Mouse (Mus musculus): ENCODE results near the gene Trafd1.
A peak's percentile ranks its signal among the peaks of the same experiment; 100 is the strongest.
"Not testable (repeated sequence)": the region's sequence is repeated elsewhere in the genome, so short reads cannot be mapped to it uniquely, and the experiment has no call there.

Trafd1 gene

DNA sequence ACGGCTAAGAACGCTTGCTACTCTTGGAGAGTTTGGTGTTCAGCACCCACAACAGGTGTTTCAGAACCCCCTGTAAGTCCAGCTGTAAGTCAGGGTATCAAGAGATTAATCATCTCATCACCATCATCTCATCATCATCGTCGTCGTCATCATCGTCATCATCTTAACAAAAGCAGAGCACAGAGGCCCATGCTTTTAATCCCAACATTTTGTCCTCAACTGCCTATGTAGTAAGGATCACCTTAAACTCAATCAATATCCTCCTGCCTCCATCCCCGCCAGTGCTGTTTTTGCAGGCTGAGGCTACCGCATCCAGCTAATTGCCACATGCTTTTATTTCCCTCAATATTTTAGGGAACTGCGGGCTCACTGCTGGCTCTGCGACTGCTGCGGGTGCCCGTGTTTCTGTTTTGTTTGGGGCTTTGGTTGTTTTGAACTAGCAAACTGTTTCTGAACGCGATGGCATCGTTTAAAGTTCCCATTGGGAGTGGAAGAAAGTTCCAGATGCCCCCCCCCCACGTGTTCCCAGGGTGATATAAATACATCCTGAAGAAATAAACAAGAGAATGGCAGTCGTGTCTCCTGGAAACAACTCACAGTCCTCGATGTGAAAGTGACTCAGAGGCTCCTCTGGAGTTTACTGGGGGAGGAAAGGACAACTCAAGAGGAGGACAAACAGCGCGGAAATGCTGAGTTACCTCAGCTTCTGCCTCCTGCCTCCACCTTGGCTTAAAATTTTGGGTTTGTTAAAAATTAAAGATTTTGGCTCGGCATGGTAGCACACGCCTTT is 883 bp upstream of the Trafd1 start:
- DNase-seq (ENCODE audit: extremely low spot score, low read depth, low spot score), result no peak

DNA sequence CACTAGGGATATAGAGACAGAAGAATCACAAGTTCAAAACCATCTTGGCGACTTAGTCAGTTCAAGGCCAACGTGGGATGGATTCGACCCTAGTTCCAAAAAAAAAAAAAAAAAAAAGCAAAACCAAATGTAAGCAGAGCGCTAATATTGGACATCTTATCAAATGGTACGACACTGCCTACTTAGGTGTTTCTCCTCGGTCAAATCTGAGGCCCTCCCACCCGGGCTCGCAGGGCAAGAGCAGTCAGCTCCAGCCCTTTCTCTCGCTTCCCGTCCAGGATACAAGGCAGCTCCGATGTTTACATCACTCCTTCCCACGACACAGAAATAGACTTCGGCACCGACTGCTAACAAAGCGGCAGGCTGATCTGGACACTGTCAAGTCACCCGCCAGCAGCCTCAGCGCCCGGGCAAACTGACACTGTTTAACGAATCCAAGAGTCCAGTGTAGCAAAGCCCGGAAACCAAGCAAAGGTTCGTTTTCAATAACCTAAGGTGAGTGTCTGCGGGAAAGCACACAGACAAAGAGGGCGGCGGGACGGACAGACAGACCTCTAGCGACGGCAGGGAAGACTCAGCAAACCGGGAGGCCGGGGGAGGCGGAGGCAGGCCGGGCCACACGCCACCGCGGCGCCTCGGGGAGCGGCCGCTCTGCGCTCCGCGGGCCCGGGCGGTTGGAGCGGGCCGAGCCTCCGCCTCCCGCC is 523 bp downstream of the Trafd1 start:
- no peak for DNase-seq (ENCODE audit: extremely low spot score, low read depth, low spot score)

DNA sequence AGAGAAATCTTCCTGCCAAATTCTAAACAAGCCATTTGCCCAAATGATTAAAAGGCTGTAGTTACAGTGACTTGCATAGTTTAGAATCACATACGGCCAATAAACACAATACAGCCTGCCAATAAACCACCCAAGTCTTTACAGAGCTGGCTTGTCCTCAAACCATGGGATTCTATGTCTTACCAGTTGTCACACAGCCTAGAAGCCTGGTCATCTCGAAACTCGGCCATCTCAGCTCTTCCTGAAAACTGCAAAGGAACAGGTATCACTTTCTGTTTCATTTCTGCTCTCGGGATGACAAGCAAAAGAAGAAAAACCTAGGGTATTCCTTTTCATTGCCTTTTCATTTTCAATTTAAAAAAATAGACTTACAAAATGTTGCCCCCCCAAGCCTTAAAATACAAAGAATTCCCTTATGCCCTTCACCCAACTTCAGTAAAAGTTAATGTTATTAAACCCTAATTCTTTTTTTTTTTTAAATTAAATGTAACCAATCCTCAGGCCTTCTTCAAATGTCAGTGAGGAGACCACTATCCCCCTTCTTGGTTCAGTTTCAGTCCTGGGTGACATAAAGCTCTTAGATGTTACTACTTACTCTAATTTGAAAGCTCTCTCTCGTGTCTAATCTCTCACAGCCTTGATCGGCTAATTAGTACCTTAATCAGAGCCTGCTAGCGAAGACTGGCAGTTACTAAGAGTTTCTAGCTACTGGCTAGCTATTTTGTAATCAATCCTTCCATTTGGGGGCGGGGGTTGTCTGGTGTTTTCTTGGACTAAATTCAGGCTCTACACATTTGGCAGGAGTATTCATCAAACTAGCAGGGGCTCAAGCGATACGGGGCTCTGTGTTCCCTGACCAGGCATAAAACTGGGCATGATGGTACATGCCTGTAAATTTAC is 1.3 kb downstream of the Trafd1 start:
- DNase-seq (ENCODE audit: extremely low spot score, low read depth, low spot score), result no peak

DNA sequence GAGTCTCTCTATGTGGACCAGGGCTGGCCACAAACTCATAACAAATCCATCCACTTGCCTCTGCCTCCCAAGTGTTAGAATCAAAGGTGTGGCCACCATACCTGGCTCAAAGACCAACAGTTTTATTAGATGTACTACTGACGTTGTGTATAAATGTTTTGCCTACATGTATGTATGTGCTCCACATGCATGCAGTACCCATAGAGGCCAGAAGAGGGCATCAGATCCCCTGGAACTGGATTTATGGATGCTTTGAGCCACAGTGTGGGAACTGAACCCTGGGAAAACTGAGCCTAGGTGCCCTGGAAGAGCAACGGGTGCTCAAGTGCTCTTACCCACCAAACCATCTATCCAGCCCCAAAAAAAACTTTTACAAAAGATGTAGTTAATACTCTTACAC is 4.7 kb downstream of the Trafd1 start:
- no peak for DNase-seq (ENCODE audit: extremely low spot score, low read depth, low spot score)

DNA sequence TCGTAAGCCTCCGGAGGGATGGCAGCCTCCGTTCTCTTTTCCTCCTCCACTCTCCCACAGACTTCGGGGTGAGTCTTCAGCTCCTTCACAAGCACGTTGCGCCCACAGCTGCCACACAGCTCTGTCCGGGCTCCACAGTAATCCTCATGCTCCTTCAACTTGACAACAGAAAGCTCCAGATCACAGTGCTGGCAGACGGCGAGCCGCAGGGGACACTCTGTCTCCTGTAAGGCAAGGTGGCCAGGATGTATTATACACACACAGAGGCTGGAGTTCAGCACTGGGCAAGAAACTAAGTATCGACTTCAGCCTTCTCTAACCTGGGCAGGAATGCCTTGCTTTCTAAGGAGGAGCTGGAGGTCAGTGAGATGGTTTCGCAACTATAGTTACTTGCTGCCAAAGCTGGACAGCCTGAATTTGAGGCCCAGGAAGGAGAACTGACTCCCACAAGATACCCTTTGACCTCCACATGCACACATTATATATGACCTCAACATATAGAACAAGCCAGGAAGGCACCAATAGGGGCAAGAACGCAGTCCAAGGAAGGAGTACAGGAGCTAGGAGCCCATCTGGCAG is 6.7 kb downstream of the Trafd1 start:
- no peak for DNase-seq (ENCODE audit: extremely low spot score, low read depth, low spot score)

DNA sequence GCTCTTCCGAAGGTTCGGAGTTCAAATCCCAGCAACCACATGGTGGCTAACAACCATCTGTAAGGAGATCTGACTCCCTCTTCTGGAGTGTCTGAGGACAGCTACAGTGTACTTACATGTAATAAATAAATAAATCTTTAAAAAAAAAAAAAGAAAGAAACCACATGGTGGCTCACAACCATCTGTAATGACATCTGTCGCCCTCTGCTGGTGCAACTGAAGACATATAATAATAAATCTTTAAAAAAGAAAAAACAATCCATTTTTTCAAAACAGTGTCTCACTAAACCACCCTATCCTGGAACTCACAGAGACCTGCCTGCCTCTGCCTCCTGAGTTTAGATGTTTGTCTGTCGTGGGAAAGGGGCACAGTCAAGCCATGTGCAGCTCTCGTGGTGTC is 8.5 kb downstream of the Trafd1 start:
- DNase-seq (ENCODE audit: extremely low spot score, low read depth, low spot score), result not testable (repeated sequence)

DNA sequence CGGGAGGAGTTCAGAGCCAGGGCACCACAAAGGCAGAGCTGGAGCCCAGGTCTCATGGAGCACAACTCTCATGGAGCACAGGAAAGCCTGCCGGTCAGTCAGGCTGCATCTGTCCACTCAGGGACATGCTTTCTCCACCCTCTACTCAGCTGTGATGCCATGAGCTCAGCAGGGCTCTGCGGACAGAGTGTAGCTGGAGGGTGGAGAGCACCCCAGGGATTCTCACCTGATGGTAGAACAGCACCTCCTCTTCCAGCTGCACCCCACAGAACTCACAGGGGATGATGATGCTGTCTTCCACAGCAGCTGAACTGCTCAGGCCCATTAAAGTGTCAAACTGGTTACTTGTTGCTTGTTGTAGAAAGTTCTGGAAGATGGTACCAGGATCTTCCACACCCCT is 10.6 kb downstream of the Trafd1 start:
- DNase-seq (ENCODE audit: extremely low spot score, low read depth, low spot score), result no peak

DNA sequence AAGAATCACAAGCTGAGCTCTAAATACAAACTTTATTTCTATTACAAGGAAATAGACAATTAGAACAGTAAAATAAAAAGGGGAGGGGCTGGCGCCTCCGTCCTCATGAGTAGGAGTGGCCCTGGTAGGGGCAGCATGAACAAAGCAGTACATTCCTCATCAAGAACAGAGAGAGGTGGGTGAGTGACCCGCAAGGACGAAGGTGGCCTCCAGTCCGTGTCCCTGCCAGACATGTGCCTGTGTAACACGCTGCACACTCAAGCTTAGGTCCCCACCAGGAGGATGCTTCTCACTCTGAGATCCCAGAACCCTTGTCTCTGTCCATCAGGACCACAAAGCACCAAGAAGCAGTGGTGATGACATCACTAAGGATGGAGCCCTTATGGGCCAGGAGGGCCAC is 13.7 kb downstream of the Trafd1 start:
- no peak for DNase-seq (ENCODE audit: extremely low spot score, low read depth, low spot score)

DNA sequence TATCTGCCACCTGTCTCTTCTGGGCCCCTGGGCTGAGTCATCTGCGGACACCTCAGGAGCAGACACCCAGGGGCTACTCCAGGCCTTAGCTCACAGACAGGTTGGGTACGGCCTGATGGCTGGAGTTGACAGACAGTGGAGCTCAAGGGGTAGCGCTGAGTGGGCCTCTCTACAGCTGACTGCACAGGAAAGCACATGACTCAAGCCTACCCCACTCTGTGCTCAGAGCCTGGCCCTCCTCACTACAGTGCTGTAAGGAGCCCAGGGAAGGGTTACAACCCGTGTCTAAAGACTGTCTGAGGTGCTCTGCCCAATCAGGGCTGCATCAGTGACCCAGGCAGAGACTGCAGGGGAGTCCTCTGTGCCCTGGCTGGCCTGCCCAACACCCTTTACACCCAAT is 18.2 kb downstream of the Trafd1 start:
- DNase-seq (ENCODE audit: extremely low spot score, low read depth, low spot score), result no peak

DNA sequence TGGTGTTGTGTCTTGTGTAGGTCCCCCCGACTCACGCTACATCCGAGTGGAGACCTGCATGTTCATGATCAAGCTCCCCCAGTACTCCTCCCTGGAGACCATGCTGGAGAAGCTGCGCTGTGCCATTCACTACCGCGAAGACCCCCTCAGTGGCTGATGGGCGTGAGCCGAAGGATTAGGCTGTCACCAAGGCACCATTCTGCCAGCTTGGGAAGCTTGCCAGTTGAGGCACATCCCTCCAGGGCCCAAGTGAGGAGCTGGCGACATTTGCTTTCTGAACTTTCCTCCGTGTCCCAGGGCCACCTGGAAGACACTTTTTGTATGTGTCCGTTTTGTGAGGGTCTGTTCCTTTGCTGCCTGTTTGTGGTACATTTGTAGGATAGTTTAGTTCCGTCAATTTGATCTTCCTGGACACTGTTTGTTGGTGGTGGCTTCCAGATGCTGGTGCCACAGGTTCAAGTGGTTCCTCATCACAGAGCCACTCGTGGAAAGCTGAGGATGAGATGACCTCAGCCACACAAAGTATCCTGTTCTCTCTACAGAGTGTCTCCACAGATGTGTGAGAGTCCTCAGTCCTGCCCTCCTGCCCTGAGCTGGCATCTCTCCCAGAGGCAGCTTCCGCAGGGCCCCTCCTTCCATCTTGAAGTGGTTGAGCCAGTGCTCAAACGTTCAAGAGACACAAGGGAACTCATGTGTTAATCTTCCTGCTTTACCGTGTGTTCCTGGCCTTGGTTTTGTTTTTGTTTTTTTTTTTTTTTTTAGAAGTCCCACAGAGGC is 18.8 kb downstream of the Trafd1 start:
- DNase-seq (ENCODE audit: extremely low spot score, low read depth, low spot score), result no peak

DNA sequence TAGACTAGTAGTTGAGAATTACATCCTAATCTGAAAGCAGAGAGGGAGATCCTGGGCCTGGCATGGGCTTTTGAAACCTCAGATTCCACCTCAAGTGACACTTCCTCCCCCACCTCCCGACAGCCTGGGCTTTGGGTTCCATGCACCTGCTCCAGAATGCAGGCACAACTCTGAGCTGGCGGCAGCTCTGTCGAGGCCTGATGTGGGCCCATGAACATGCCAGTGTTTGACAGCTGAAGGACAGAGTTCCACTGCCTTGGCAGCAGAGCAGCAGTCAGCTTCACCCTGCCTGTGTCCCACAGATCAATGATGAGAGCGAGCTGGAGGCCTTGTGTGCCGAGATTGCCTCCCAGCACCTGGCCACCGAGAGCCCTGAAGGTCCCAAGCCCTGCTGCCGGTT is 22.0 kb downstream of the Trafd1 start:
- DNase-seq (ENCODE audit: extremely low spot score, low read depth, low spot score), result no peak

DNA sequence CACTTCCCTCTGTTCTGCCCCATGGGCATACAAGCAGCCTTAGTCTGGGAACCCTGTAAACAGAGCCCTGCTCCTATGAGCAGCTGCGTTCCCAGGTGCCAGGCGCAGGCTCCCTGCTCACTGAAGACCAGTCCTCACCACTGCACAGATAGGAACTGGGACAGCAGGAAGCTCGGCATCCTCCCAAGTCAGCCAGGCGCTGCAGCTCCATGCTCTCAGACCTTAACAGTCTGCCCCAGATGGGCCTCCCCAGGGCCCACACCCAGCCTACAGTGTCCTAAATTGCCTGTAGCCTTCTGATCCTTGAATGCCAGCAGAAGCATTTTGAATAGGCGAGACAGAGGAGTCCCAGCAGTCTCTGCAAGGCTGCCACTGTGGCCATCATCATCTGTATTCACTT is 23.7 kb downstream of the Trafd1 start:
- DNase-seq (ENCODE audit: extremely low spot score, low read depth, low spot score), result no peak

DNA sequence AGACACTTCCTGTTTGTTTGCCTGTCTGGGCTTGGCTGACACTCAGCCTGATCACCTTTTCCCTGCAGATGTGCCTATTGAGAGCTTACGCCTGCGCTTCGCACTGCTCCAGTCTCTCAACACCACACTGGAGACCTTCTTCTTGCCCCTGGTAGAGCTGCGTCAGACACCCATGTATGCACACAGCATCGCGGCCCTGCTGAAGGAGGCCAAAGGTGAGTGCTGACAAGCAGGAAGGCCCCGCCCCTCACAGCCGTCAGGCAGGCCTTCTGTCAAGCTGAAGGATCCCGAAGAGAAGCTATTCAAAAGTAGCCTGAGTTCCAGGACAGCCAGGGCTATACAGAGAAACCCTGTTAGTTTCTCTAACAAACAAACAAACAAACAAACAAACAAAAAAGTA is 26.2 kb downstream of the Trafd1 start:
- DNase-seq (ENCODE audit: extremely low spot score, low read depth, low spot score), result no peak

DNA sequence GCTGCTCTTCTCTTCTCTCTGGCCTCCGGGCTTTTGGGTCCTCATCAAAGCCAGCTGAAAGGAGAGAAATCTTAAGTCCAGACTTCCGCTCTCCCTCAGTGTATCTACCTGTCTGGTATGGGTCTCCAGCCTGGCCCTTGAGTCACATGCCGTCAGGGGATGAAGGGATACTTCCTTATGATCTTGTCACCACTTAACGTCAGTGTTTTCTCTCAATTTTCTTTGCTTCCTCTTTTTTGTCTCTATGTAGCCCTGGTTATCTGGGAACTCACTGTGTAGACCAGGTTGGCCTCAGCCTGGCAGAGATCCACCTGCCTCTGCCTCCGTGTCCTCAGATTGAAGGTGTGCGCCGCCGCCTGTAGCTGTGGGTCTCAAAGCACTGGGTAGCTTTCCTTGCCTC is 41.4 kb downstream of the Trafd1 start:
- DNase-seq (ENCODE audit: extremely low spot score, low read depth, low spot score), result no peak

DNA sequence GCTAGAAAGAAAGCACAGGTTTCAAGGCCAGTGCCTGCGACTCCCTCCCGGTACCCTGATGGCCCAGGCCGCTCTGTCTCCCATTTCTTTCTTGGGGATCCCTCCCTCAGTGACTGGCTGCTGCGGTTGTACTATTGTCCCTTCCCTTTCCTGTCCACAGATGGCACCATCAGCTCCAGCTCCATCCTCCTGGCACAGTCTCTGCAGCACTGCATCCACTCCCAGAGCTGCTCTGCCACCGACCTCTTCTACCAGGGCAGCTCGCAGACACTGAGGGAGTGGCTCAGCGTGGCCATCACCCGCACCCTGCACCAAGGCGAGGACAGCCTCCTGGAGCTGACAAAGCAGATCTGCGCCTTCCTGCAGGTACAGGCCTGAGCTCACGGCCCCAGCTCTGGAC is 42.9 kb downstream of the Trafd1 start:
- no peak for DNase-seq (ENCODE audit: extremely low spot score, low read depth, low spot score)

DNA sequence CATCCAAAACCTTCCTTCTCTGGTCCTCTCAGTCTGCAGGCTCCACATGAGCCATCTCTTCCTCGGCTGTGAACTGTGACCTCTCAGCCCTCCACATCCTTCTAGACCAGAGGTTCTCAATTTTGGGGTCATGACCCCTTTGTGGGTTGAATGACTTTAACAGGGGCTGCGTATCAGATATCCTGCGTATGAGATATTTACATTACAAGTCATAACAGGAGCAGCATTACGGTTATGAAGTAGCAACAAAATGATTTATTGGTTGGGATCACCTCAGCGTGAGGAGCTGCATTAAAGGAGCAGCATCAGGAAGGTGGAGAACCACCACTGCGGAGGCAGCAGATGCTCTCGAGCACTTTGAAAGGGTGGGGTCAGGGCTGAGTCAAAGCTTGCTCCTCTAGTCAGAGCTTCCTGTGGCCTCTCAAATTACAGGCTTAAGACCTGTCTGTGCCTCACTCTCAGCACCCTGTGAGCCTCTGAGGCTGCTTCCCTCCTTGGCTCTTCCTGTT is 44.4 kb downstream of the Trafd1 start:
- peak; percentile 6 for DNase-seq (ENCODE audit: extremely low spot score, low read depth, low spot score)

DNA sequence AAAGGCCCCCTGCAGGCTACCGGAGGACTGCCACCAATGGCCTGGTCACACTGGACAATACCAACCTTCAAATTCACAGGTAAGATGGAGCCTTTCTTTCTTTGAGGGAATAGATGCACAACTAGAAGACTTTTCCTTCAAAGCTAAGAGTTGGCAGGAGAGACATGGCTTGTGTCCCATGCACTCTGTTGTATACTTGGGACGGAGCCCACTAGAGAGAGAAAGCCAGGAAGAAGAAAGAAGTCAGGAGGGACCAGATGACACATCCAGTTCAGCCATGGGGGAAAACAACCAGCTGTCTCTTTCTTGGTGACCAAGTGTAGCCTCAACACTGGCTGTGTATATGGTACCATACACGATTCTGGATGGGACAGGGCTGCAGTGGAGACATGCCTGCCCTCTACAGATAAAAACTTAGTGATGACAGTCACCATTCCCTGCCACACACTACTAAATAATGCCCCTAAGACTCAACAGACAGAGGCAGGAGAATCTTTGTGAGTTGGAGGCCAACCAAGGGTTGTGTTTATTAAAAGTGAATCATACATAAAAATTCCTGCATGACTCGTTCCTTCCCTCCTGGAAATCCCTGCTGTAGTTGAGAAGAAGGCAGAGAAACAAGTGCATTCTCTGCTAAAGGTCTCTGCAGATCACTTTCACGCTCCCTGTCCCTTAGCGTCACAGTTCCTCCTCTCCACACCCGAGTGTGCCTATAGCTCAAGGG is 45.8 kb downstream of the Trafd1 start:
- no peak for DNase-seq (ENCODE audit: extremely low spot score, low read depth, low spot score)

DNA sequence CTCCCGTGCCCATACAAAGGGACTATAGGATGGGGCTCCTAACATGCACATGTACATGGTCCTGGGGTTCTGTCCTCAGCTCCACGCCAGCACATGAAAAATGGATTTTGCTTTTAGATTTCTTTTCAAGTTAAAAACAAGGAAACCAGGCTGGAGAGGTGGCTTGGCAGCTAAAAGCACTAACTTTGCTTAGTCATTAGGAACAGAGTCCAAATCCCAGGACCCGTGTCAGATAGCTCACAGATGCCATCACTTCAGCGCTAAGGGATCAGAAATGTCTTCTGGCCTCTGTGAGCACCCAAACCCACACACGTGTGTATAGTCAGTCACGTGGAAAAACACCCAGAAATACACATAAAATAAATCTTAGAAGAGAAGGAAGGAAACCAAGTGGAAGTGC is 48.7 kb downstream of the Trafd1 start:
- no peak for DNase-seq (ENCODE audit: extremely low spot score, low read depth, low spot score)

DNA sequence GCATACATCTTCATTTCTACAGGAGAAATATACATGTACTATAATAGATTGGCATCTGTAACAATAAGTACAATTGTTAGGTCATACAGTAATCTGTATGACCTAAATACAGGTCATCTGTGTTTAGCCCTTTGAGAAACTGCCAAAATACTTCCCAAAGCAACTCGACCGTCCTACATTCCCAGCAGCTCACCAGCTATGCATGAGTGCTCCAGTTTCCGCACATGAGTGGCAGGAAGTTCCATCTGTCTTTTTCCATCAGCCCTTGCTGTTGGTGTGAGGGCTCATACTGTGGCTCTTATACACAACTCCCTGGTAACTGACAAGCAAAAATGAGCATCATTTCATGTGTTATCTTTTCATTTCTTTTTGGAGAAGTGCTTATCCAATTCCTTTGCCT is 49.4 kb downstream of the Trafd1 start:
- DNase-seq (ENCODE audit: extremely low spot score, low read depth, low spot score), result no peak

DNA sequence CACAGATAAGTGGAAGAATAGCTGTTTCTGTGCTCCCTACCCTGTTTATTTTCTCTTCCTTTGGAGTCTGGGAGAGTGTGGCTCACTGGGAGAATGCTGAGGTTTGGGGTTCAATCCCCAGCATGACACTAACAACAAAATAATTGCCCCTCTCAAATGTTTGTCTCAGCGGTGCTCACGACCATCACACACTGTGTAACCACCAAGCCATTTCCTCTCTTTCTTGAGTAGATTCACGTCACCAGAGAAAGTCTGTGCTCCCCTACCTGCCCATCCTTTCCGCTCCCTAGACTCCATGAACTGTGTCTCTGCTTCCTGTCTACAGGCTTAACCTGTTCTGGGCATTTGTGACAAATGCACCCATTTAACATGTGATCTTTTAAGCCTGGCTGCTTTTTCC is 50.0 kb downstream of the Trafd1 start:
- no peak for DNase-seq (ENCODE audit: extremely low spot score, low read depth, low spot score)

All from hindlimb bud, embryonic 11.5 days (tissue).